Mouse (Mus musculus) MEL (cell line): ENCODE measurements around the gene Mrgprb5. TPM values are rescaled to one million over a fixed set of nuclear protein-coding genes. Genes with fewer than 3 reads are reported as not detected.
"Not testable (repeated sequence)": the region's sequence is repeated elsewhere in the genome, so short reads cannot be mapped to it uniquely, and the experiment has no call there.

Experiments
- DNase-seq: peaks from one replicate; pipeline ENCODE4 v3.0.0; 2011; ENCODE audit warnings: low read depth, low spot score
- H3K27ac ChIP-seq: 2 replicates; pipeline ENCODE4 v1.5.1; 2012; ENCODE audit warnings: low read depth, mild to moderate bottlenecking, control low read depth, low read length, moderate library complexity; ENCODE audit not compliant: control insufficient read depth
- H3K27me3 ChIP-seq, 2 experiments: fragments of 150-350 bp in 1 of 2; sonication (generic) in 1 of 2; 2 replicates each; pipeline ENCODE4 v1.6.1; 2012; ENCODE audit warnings: low read length in 2 of 2, mild to moderate bottlenecking in 2 of 2, improper control_type of control experiment in 1 of 2, moderate library complexity in 1 of 2; ENCODE audit not compliant: insufficient read depth in 2 of 2, control insufficient read depth in 1 of 2
- H3K36me3 ChIP-seq, 2 experiments: 2 replicates each; pipeline ENCODE4 v1.6.1; 2012 to 2014; ENCODE audit warnings: low read length in 2 of 2, improper control_type of control experiment in 1 of 2, inconsistent platforms in 1 of 2, mild to moderate bottlenecking in 1 of 2; ENCODE audit not compliant: insufficient read depth in 2 of 2, control insufficient read depth in 1 of 2
- H3K4me1 ChIP-seq, 2 experiments: fragments of 150-350 bp in 1 of 2; sonication (generic) in 1 of 2; 2 replicates each; pipeline ENCODE4 v1.6.1; 2012; ENCODE audit warnings: low read length in 2 of 2, improper control_type of control experiment in 1 of 2, mild to moderate bottlenecking in 1 of 2; ENCODE audit not compliant: insufficient read depth in 2 of 2, control insufficient read depth in 1 of 2
- H3K4me3 ChIP-seq, 2 experiments: fragments of 150-350 bp in 1 of 2; sonication (generic) in 1 of 2; 2 replicates each; pipeline ENCODE4 v1.5.1; 2012; ENCODE audit warnings: low read depth in 2 of 2, low read length in 2 of 2, mild to moderate bottlenecking in 2 of 2, moderate library complexity in 2 of 2, control low read depth in 1 of 2, improper control_type of control experiment in 1 of 2; ENCODE audit not compliant: control insufficient read depth in 1 of 2, insufficient read depth in 1 of 2
- H3K79me2 ChIP-seq: 2 replicates; pipeline ENCODE4 v1.6.1; 2012; ENCODE audit warnings: mild to moderate bottlenecking, low read length, moderate library complexity; ENCODE audit not compliant: control insufficient read depth, poor library complexity, insufficient read depth
- H3K9ac ChIP-seq: 2 replicates; pipeline ENCODE4 v1.6.1; 2012; ENCODE audit warnings: low read depth, mild to moderate bottlenecking, control low read depth, low read length, moderate library complexity; ENCODE audit not compliant: control insufficient read depth, poor library complexity, severe bottlenecking
- H3K9me3 ChIP-seq: fragments of 150-350 bp; sonication (generic); replicated peaks from 2 replicates; pipeline ENCODE4 v1.6.1; 2012; ENCODE audit warnings: mild to moderate bottlenecking, low read length, improper control_type of control experiment, moderate library complexity; ENCODE audit not compliant: insufficient read depth
- BHLHE40 ChIP-seq: IDR thresholded peaks from 2 replicates; pipeline ENCODE4 v1.6.1; 2012; ENCODE audit warnings: low read depth, mild to moderate bottlenecking, inconsistent platforms, low read length, improper control_type of control experiment, borderline replicate concordance
- CTCF ChIP-seq, 3 experiments: IDR thresholded peaks in 2 of 3; conservative IDR thresholded peaks in 1 of 3; 2 replicates each; pipeline ENCODE4 v1.5.1; 2011 to 2012; ENCODE audit warnings: low read length in 3 of 3, low read depth in 2 of 3, mild to moderate bottlenecking in 2 of 3, improper control_type of control experiment in 1 of 3, inconsistent platforms in 1 of 3, mixed read lengths in 1 of 3, moderate library complexity in 1 of 3; ENCODE audit not compliant: control insufficient read depth in 1 of 3, insufficient read depth in 1 of 3, poor library complexity in 1 of 3, severe bottlenecking in 1 of 3
- ETS1 ChIP-seq: IDR thresholded peaks from 2 replicates; pipeline ENCODE4 v1.6.1; 2012; ENCODE audit warnings: low read depth, mild to moderate bottlenecking, inconsistent platforms, low read length, improper control_type of control experiment, moderate library complexity
- GABPA ChIP-seq: IDR thresholded peaks from 2 replicates; pipeline ENCODE4 v1.6.1; 2012; ENCODE audit warnings: low read depth, mild to moderate bottlenecking, inconsistent platforms, low read length, improper control_type of control experiment, moderate library complexity
- GATA1 ChIP-seq: IDR thresholded peaks from 2 replicates; pipeline ENCODE4 v1.6.1; 2011; ENCODE audit warnings: low read depth, low read length, improper control_type of control experiment
- MAX ChIP-seq: IDR thresholded peaks from 2 replicates; pipeline ENCODE4 v1.6.1; 2011; ENCODE audit warnings: low read length, improper control_type of control experiment
- MAZ ChIP-seq: IDR thresholded peaks from 2 replicates; pipeline ENCODE4 v1.6.1; 2012; ENCODE audit warnings: low read depth, mild to moderate bottlenecking, inconsistent platforms, low read length, improper control_type of control experiment
- MXI1 ChIP-seq: IDR thresholded peaks from 2 replicates; pipeline ENCODE4 v1.6.1; 2011; ENCODE audit warnings: mild to moderate bottlenecking, low read depth, low read length, improper control_type of control experiment
- MYB ChIP-seq: IDR thresholded peaks from 2 replicates; pipeline ENCODE4 v1.6.1; 2011; ENCODE audit warnings: mild to moderate bottlenecking, low read depth, low read length, improper control_type of control experiment
- MYC ChIP-seq: IDR thresholded peaks from 2 replicates; pipeline ENCODE4 v1.6.1; 2011; ENCODE audit warnings: low read depth, mild to moderate bottlenecking, low read length, improper control_type of control experiment, moderate library complexity
- NRF1 ChIP-seq: IDR thresholded peaks from 2 replicates; pipeline ENCODE4 v1.6.1; 2014; ENCODE audit warnings: low read depth, mild to moderate bottlenecking, inconsistent platforms, low read length, improper control_type of control experiment, moderate library complexity; ENCODE audit not compliant: poor library complexity, insufficient read depth, severe bottlenecking
- TBP ChIP-seq: IDR thresholded peaks from 2 replicates; pipeline ENCODE4 v1.8.0; 2011; ENCODE audit warnings: low read depth, low read length, improper control_type of control experiment
- USF1 ChIP-seq: IDR thresholded peaks from 2 replicates; pipeline ENCODE4 v1.6.1; 2014; ENCODE audit warnings: low read depth, mild to moderate bottlenecking, inconsistent platforms, low read length, improper control_type of control experiment, moderate library complexity
- ZKSCAN1 ChIP-seq: IDR thresholded peaks from 2 replicates; pipeline ENCODE4 v1.6.1; 2012; ENCODE audit warnings: low read depth, mild to moderate bottlenecking, inconsistent platforms, low read length, improper control_type of control experiment, moderate library complexity
- ZNF384 ChIP-seq: IDR thresholded peaks from 2 replicates; pipeline ENCODE4 v1.6.1; 2012; ENCODE audit warnings: low read depth, mild to moderate bottlenecking, inconsistent platforms, low read length, improper control_type of control experiment
- polyA plus RNA-seq, 2 experiments: library from polyadenylated mRNA; stranded (reverse) in 1 of 2; unstranded in 1 of 2; fragments of >175 nt in 1 of 2; fragments of >200 nt in 1 of 2; gene quantifications; 2 replicates each; pipeline versions ENCODE4 v1.2.1 to v1.2.4; 2012; ENCODE audit warnings: low replicate concordance in 2 of 2, low read depth in 1 of 2; ENCODE audit not compliant: insufficient read length in 2 of 2, insufficient read depth in 1 of 2, missing spikeins in 1 of 2
- total RNA-seq: library from RNA; depleted of rRNA; stranded (reverse); fragments of 300-350 nt; gene quantifications from 2 replicates; pipeline ENCODE4 v1.2.3, GENCODE M21; 2012

The Mrgprb5 gene
- total and polyA plus RNA-seq, 3 experiments: not detected

- H3K27me3 ChIP-seq: no peaks in the 10 kb centered on the region
- no peak overlapping the region for H3K9ac ChIP-seq
- H3K4me1 ChIP-seq: no peaks in the 10 kb centered on the region
- H3K9me3 ChIP-seq: no peaks in the 10 kb centered on the region
- H3K27ac ChIP-seq: no peak overlapping the region
- no peak for DNase-seq
- no peak overlapping the region for H3K4me3 ChIP-seq
- TF ChIP-seq MYC: no peak
- TF ChIP-seq ETS1: no peak
- no peak for TF ChIP-seq USF1
- no peak for TF ChIP-seq TBP
- TF ChIP-seq ZKSCAN1: no peak
- no peak for TF ChIP-seq MYB
- TF ChIP-seq GABPA: no peak
- no peak for TF ChIP-seq MAZ
- no peak for TF ChIP-seq ZNF384
- TF ChIP-seq GATA1: no peak
- TF ChIP-seq BHLHE40: no peak
- TF ChIP-seq MAX: no peak
- H3K36me3 ChIP-seq: no peaks in the 10 kb centered on the region
- no peaks in the 10 kb centered on the region for H3K79me2 ChIP-seq
Observed at GRCm38 (mm10) chr7:48132674-48133073, 36.1 kb downstream of the Mrgprb5 start.

- TF ChIP-seq NRF1: 0 out of 2 replicates have a peak, but pooled peaks have one; percentile 6
- 0 out of 2 replicates have a peak, but pooled peaks have one; percentile 33 for TF ChIP-seq TBP
- peak in 2 of 3 experiments; percentile 14 to 30; a peak in 4 of 6 replicates for TF ChIP-seq CTCF (IDR thresholded peaks at IDR 0.05 in 2 of 3, conservative IDR thresholded peaks at IDR 0.05 in 1 of 3; ENCODE audit: control insufficient read depth in 1 of 3, insufficient read depth in 1 of 3, low read depth in 2 of 3, low read length in 3 of 3, poor library complexity in 1 of 3, severe bottlenecking in 1 of 3)
- H3K4me1 ChIP-seq, H3K36me3 ChIP-seq, H3K79me2 ChIP-seq, H3K9ac ChIP-seq, H3K9me3 ChIP-seq, H3K4me3 ChIP-seq, H3K27ac ChIP-seq, H3K27me3 ChIP-seq: not testable (repeated sequence)
- DNase-seq: peak; percentile 43
Observed at GRCm38 (mm10) chr7:48132247-48132646, 36.6 kb downstream of the Mrgprb5 start.

- H3K27ac ChIP-seq: peak overlapping the region; percentile 52
- H3K9me3 ChIP-seq, H3K79me2 ChIP-seq, H3K4me1 ChIP-seq, H3K36me3 ChIP-seq, H3K27me3 ChIP-seq: not testable (repeated sequence)
- H3K9ac ChIP-seq: peak overlapping the region; percentile 69
- peak overlapping the region; percentile 67 to 73 for H3K4me3 ChIP-seq
- DNase-seq: peak; percentile 58
- peak; percentile 20; the same call in 1 of the 2 replicates for TF ChIP-seq MXI1
- TF ChIP-seq, all 39 proteins: peak for 1; not testable (repeated sequence) for 38
Observed at GRCm38 (mm10) chr7:48131820-48132219, 37.0 kb downstream of the Mrgprb5 start.
